Mouse (Mus musculus) mesoderm, embryonic 11.5 days (tissue): ENCODE data around the gene Mov10.
"Not testable (repeated sequence)": the region's sequence is repeated elsewhere in the genome, so short reads cannot be mapped to it uniquely, and the experiment has no call there.

Experiments
- DNase-seq: peaks from one replicate; pipeline ENCODE4 v3.0.0-alpha.2; 2012; ENCODE audit warnings: low read depth, low spot score

Mov10 gene

DNA sequence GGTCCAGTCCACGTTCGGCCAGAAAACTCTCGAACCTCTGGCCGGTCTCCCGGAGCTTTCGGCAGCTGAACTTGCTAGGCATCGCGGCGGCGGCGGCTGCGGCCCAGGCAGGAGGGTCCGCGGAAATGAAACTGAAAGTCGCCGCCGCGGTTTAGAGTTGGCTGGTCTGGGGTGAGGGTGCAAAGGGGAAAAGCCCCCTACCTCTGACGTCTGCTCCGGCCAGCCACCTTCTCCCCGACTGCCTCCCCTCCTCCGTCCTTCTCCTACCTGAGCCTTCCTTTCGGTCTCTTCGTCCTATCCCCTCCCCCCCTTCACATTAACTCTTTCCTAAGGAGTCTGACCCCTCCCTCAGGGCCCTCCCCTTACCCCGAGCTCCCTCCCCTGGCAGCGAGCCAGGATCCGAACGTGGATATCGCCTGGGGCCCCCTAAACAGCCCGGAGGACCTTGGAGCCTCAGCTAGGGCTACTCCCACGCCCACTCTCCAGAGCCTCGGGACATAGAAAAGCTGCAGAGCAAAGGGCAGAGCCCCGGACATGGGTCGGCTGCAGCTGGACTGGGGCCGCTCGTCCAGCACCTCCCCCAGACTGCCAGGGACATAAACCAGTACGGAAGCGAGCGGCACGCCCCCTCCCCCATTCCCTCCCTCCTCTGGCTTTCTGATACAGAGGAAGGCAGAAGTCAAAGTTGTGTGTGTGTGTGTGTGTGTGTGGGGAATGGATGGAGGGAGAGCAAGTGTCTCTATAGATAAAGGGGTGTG, at the start of gene Mov10:
TSS of gene Mov10 (minus strand) at position 573 of the 758 bp plus-strand sequence.
- DNase-seq: peak; percentile 85

DNA sequence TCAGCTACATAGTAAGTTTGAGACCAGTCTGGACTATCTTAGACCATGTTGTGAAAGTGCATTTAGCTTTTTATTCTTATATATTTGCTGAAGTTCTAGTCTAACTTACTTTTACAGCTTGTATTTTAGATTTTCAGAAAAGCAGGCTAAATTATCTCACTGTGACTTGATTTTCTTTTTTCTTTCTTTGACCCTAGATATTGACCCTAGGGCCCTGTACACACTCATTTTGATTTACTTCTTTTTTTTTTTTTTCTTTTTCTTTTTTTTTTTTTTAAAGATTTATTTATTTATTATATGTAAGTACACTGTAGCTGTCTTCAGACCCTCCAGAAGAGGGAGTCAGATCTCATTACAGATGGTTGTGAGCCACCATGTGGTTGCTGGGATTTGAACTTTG, 48.3 kb upstream of the Mov10 start:
- DNase-seq: not testable (repeated sequence)

DNA sequence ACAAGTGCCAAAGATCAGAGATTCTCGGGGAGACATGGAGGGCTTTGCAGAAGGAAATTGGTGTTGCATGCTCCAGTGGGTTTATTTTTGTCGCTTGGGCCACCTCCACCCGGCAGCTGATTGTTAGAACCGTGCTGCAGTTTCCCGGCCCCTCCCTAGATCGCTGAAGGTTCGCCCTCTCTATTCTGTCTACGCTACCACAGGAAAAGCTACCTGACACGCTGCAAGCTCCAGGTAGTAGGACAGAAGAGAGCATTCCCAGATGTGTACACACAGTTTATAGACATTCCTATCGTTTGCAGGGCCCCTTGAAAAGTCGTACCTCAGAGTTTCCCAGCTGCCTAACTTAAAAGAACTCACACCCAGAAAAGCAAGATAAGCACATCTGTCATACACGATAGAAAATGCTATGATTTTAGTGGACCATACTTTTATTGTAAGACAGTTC, 47.0 kb upstream of the Mov10 start:
- no peak for DNase-seq

DNA sequence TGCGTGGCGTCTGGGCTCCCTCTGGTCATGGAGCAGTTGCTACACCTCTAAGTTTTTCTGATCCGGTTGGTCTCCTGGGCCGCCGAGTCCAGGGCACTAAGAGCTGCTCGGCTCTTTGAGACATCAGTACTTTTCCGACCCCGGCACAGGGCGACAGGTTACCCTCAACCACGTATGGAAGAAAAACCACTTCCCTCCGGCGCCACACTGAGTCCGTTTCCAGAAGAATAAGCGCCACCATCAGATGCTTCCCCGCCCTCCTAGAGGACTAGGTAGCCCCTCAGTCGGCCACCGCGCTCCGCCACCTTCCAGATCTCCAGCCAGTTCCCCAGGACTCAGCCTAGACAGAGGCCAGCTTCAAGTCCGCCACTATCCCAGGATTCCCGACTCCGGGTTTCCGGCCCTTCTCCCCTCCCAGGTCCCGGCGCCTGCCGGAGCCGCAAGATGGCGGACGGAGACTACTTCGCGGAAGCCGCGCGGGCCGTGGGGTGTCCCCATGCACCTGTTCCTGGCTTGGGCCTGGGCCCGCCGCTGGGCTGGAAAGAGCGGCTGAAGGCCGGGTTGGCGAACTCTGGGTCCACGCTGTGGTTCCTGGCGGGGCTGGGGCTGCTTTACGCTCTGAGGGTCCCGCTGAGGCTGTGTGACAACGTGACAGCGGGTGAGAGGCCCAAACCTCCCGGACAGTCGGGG, 46.4 kb upstream of the Mov10 start:
- DNase-seq: peak; percentile 83

DNA sequence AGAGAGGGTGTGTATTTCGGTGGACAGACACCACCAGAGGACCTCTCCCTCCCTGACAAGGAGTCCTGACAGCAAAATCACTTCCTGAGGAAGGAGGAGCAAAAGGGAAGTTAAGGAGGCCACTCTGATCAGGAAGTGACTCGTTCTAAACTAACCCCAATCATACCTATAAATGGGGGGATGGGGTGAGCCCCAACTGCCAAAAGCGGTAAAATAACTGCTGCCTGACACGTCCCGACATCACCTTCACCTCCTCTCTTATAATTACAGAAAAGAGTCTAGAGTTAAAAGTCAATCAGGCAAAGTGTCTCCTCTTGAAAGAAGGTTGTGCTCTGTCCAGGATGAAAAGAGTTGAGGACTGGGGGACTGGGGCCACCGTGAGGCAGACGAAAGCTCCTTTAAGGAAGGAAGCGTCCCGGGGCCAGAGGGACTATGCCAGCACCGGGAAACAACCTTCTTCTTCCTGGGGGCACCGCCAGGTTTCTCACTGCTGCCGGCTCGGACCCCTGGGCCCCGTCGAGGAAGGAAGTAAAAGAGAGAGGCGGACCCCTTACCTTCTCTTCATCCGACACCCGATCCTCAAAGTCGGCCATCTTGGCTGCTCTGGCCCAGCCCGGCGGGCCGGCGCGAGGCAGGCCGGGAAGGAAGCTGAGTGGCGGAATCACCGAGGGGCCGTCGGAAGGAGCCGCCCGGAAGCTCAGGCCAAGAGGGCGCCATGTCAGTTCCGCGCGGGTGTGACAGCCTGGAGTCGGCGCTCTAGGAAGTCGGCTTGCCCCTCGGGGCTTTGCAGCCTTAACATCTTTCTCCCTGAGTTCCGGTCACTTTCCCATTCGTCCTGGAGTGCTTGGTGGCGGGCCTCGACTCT, 45.7 kb upstream of the Mov10 start, which contains the start of the genes St7l and Capza1:
TSS of gene St7l (plus strand) at position 220 of the 865 bp plus-strand sequence.
TSS of gene Capza1 (minus strand) at position 720 of the 865 bp plus-strand sequence.
- DNase-seq: peak; percentile 89

DNA sequence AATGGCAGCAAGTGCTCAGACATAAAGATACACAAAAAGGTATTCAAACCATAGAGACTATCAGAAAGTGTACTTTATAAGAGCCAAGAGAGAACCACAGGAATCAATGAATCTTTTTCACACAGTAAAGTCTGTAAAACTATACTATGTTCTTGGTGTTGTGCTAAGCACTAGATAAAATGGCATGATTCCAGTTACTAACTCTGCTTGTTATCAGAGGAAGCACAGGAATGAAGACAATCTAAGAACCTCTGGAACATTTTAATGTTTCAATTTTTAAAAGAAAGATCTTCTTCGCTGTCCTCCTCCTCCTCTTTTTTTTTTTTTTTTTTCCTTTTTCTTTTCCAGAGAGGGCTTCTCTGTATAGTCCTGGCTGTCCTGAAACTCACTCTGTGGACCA, 40.2 kb upstream of the Mov10 start:
- no peak for DNase-seq

DNA sequence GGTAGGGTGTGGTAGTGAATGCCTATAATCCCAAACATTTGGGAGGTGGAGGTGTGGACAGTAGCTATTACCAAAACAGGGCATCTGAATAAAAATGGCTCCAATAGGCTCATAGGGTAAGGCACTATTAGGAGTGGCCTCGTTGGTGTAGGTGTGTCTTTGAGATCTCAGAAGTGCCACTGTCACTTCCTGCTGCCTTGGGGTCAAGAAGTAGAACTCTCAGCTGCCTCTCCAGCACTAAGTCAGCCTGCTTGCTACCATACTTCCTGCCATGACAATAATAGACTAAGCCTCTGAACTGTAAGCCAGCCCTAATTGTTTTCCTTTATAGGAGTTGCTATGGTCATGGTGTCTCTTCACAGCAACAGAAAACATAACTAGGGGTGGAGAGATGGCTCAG, 37.7 kb upstream of the Mov10 start:
- no peak for DNase-seq

DNA sequence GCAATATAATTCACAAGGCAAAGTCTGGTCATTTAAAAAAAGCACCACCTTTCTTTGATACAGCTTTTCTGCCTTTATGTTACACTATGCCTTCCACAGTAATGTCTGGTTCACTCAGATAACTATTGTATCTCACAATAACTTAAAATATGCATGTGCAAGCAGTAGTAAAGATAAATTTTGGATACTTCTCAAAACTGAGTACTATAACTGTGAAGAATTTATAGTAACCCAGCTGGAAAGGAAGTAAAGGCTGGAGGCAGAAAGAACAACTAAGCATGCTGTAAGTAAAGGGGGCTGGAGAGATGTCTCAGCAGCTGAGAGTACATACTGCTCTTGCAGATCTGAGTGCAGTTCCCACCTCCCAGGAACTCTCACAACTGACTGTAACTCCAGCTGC, 36.5 kb upstream of the Mov10 start:
- no peak for DNase-seq

DNA sequence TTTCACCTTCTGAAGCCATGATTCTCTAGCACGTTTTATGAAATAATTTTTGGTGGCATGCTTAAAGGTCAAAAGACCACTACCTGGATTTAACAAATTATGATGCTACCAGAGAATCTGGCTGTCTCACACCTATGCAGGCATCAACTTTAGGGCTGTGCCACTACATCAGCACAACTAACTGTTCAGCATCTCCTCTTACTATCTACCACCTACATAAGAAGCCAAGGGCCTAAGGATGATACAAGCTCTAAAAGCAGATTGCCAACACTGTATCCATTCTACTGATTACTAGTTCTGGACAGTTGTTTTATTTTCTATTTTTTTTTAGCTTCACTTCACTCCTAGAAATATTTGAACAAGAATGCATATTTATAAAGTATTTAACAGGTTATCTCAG, 36.1 kb upstream of the Mov10 start:
- DNase-seq: no peak

DNA sequence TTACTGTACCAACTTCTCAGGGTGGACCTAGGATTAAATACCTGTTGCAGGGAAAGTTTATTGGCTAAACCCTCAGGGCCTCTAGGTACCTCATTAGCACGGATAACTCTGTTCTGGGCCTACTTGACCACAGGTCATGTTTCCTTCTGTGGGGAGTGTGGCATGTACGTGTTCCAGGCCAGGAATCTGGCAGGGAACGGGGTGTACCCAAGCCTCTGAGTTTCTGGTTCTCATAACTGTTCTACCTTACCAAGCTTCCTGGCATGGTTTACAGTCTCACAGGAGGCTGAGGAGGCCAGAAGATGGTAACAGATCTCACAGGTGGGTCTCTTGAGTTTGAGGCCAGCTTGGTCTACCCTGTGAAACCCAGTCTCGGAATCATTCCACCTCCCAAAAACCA, 28.2 kb upstream of the Mov10 start:
- no peak for DNase-seq

DNA sequence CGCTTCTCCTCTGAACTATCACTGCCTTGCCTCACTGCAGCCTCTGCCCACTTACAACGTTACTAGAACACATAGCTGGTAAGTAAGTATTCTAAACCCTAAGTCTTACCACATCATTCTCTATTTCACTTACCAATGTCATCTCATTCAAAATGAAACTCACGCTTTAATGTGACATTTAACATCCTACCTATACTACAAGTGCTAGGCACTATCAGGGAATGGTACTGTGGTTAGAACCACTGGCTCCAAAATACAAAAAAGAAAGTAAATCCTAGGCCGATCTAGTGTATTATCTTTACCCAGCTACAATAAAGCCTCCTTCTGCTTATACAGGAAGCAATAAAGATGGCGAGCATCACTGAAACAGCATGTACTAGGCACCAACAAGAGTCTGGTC, 22.7 kb upstream of the Mov10 start:
- DNase-seq: no peak

DNA sequence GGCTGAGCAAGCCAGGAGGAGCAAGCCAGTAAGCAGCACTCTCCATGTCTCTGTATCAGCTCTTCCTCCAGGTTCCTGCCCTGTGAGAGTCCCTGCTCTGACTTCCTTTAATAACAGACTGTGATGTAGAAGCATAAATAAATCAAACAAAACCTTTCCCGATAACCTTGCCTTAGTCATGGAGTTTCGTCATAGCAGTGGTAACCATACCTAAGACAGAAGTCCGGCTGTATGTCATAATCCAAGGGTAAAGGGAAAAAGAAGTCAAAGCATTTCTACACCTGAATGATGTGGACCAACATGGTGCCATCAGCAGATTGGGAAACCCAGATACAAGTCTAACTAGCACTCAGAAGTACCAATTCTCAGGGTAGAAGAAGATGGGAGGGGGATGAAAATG, 17.4 kb upstream of the Mov10 start:
- DNase-seq: no peak

DNA sequence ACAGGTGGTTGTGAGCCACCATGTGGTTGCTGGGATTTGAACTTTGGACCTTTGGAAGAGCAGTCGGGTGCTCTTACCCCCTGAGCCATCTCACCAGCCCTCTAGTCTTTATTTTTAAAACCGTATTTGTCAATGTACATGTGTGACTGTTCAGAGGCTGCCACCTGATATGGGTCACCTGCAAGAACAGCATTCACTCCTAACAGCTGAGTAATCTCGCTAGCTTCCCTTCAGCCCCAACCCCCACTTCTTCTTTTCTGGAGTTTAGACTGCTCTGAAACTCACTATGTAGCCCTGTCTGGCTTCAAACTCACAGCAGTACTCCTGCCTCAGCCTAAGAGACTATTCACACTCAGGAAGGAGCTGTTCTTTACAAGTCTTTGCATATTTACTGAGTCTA, 4.0 kb upstream of the Mov10 start:
- DNase-seq: no peak

DNA sequence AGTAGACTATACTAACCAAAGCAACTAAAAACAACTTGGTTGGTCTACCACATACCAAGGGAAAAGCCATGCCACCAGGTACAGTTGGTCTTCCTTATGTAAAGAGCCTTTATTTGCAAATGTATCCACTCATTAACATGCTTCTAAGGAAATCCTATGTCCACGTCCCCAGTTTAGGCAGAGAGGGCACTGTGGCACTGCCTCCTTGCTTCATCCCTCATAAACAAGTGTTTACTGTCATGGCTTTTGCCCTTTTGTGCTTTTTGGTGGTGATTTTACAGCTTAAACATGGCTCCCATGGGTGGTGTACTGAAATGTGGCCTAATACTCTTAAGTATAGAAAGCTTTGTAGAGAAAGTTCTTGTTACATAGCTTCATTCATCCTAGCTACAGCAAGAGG, 2.1 kb upstream of the Mov10 start:
- DNase-seq: no peak

DNA sequence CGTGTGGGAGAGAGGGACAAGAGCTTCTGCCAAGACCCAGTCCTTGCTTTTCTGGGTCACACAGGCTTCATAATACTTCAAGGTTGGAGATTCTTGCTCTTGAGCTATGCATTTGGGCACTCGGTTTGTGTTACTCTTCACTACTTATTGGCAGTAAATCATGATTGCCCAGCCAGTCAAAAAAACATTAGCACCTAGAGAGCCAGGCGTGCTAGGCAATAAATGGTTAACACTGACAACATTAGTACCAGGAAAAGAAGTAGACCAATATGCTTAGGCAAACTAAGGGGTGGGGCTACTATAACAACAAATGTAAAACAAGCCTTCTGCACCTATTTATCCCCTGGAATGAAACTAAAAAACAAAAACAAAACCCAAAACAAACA, 379 bp upstream of the Mov10 start:
- no peak for DNase-seq

DNA sequence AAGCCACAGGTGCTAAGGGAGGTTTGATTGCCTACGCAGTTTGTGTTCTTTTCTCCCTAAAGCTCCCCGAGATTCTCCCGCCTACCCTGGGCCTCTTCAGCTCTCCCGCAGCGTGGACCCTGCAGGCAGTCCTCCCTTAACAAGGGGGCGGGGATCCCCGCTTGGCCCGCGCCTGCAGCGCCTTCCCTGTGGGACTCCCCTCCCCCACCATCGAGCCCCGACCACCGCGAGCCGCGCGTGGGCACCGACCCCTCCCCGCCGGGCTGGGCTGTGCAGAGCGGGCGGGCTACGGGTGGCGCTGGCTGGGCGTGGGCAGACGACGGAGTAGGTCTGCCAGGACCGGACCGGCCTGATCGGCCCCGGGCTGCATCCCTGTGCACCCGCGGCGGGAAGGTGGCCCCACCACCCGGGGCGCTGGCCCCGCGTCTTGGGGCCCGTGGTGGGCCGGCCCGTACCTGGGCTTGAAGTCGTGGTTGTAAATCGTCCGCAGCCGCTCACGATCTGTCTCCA, 827 bp downstream of the Mov10 start:
- DNase-seq: peak; percentile 62

DNA sequence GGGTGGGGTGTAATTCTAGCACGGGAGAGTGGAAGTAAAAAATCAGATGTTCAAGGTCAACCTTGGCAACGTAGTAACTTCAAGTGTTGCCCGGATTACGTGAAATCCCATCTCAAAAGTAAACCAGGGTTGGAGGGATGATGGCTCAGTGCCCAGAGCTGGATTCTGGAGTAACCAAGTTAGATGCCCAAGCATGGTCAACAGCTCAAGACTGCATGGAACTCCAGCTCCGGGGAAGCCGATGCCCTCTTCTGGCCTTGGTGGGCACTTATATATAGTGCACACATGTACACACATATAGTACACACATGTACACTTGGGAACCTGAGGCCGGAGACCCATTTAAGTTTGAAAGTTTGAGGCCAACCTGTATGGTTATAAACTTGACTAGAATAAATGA, 2.2 kb downstream of the Mov10 start:
- no peak for DNase-seq

DNA sequence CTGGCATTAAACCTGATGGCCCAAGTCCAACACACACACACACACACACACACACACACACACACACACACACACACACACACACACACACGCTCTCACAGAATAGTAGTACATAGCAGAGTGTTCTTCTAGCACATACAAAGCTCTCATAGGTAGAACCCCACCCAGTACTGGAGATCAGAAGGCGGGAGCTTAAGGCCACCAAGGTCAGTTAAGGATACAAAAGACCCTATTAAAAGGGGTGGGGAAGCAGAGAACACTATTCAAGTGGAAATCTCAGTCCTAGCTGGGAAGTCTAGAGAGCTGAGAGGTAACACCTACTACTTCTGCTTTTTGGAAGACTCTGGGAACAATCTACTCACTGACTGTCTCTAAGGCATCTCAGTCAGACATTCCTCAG, 3.0 kb downstream of the Mov10 start:
- DNase-seq: no peak

DNA sequence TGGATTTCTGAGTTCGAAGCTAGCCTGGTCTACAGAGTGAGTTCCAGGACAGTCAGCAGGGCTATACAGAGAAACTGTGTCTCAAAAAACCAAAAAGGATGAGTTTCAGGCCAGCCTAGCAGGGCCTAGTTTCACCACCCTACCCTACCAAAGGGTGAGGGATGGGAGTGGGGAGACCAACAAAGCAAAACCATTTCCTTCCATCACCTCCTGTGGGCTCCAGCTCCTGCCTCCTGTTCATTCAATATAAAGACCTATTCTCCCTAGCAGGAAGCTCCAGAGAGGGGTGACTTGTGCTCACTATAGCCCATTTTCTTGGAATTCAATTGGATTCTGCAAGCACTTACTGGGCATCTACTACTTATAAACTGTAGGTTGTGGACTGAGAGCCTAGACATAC, 3.6 kb downstream of the Mov10 start:
- DNase-seq: no peak

DNA sequence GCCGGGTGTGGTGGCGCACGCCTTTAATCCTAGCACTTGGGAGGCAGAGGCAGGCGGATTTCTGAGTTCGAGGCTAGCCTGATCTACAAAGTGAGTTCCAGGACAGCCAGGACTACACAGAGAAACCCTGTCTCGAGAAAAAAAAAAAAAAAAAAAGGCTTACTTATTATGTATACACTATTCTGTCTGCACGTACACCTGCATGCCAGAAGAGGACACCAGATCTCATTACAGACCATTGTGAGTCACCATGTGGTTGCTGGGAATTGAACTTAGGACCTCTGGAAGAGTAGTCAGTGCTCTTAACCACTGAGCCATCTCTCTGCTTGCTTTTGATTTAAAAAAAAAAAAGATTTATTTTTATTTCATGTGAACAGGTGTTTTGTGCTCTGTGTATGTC, 5.1 kb downstream of the Mov10 start:
- DNase-seq: not testable (repeated sequence)

DNA sequence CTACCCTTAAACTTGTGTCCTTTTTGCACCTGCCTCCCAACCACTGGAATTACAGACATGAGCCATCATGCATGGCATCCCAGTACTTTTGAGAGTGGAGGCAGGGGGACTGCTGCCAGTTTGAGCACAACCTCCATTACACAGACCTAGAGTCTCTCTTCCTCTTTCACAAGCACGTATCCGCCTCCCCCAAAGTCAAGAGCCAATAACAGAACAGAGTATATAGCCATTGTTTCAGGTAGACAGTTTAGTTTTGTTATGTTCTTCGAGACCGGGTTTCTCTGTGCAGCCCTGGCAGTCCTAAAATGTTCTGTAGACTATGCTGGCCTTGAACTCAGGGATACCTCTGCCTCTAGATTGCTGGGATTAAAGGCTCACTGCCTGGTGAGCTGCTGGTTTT, 6.1 kb downstream of the Mov10 start:
- no peak for DNase-seq

DNA sequence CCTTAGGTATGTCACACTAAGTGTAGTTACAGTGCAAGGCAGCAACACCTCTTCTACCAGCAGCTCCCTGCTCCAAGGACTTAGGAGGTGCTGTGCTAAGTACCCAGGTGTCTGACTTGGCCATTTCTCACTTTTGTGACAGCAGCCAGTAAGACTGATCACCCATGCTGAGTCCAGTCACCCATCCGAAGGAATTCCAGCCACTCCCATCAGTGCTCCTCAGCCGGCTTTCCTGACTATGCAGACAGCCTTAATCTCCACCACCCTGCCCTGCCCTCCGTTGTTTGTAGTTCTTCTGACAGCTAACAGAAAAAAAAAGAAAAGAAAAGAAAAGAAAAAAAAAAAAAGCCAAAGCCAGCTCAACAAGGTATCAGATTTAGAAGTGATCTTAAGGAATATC, 6.6 kb downstream of the Mov10 start:
- no peak for DNase-seq
